Mouse (Mus musculus): ENCODE measurements around the gene Tmem87a. TPM values are rescaled to one million over a fixed set of nuclear protein-coding genes. Genes with fewer than 3 reads are reported as not detected.

Gene Tmem87a
- polyA plus RNA-seq (2015; fragmentation: Nextera tagmentation; extraction: Ambion mirVana), result 8.0 and 8.8 TPM in 2 replicates

- Histone ChIP-seq H3K27me3 (replicated peaks; ENCODE audit: control insufficient read depth, insufficient read depth, low read length) (no peaks in the 10 kb centered on the region), H3K36me3 (ENCODE audit: control insufficient read depth, insufficient read depth) (peaks cover 6% of the 10 kb centered on the region; the same call in 1 of the 2 replicates), H3K9ac (ENCODE audit: low read depth, low read length) (peak within 1 kb of the TSS; percentile 85), H3K4me2 (replicated peaks; ENCODE audit: low read depth) (peak within 1 kb of the TSS; percentile 90), H3K4me3 (ENCODE audit: low read depth, low read length) (peak within 1 kb of the TSS; percentile 95), H3K9me3 (ENCODE audit: control insufficient read depth) (no peaks in the 10 kb centered on the region), H3K27ac (ENCODE audit: low read depth, low read length) (peak within 1 kb of the TSS; percentile 97), H3K4me1 (replicated peaks; ENCODE audit: control insufficient read depth, insufficient read depth, low read length) (0 out of 2 replicates have a peak, but pooled peaks cover 4% of the 10 kb centered on the region)
- ATAC-seq, result peak; percentile 98
- whole genome bisulfite sequencing, result 0% methylated on average over 34 of the region's 34 CpGs
- no peak for TF ChIP-seq CTCF (IDR thresholded peaks at IDR 0.05; ENCODE audit: low read depth)
Measured at GRCm38 (mm10) chr2:120403986-120404822, at the start of gene Tmem87a. Tmem87a (minus strand) TSS chr2:120404113.

GRCm38 (mm10) chr2:120452600-120452999, 48.7 kb upstream of the Tmem87a start:
- Histone ChIP-seq H3K4me1 (replicated peaks; ENCODE audit: control insufficient read depth, insufficient read depth, low read length) (no peaks in the 10 kb centered on the region), H3K4me3 (ENCODE audit: low read depth, low read length) (no peak overlapping the region), H3K27me3 (replicated peaks; ENCODE audit: control insufficient read depth, insufficient read depth, low read length) (no peaks in the 10 kb centered on the region), H3K27ac (ENCODE audit: low read depth, low read length) (no peak overlapping the region), H3K9ac (ENCODE audit: low read depth, low read length) (no peak overlapping the region), H3K4me2 (replicated peaks; ENCODE audit: low read depth) (no peak overlapping the region), H3K9me3 (ENCODE audit: control insufficient read depth) (no peaks in the 10 kb centered on the region), H3K36me3 (ENCODE audit: control insufficient read depth, insufficient read depth) (0 out of 2 replicates have a peak, but pooled peaks cover 3% of the 10 kb centered on the region)
- ATAC-seq, result no peak
- WGBS, result 75% methylated on average over 4 of the region's 4 CpGs
- no peak for TF ChIP-seq CTCF (IDR thresholded peaks at IDR 0.05; ENCODE audit: low read depth)

DNA sequence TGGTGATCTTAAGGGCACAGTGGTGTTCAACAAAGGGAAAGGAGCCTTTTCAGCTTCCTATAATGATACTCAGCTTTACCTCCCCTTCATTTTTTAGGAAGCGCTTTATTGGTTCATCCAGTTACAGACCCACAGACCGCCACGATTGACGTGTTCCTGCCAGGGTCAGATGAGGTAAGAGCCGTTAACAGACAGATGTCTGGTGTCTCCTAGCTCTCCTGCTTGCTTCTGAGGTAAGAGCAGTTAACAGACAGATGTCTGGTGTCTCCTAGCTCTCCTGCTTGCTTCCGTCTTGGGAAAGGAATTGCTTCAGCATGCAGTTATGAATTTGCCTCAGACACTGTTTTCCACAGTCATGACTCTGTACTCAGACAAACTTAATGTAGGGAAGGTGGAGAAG, 46.8 kb upstream of the Tmem87a start:
- H3K36me3 ChIP-seq (ENCODE audit: control insufficient read depth, insufficient read depth), result no peaks in the 10 kb centered on the region
- 71% methylated on average over 6 of the region's 6 CpGs for WGBS
- TF ChIP-seq CTCF (IDR thresholded peaks at IDR 0.05; ENCODE audit: low read depth), result no peak

GRCm38 (mm10) chr2:120447306-120447705, 43.4 kb upstream of the Tmem87a start:
- no peaks in the 10 kb centered on the region for H3K9me3 ChIP-seq (ENCODE audit: control insufficient read depth)
- 98% methylated on average over 1 of the region's 1 CpGs for WGBS
- peak; percentile 30 for TF ChIP-seq CTCF (IDR thresholded peaks at IDR 0.05; ENCODE audit: low read depth)

More for the DNA sequence above, 46.8 kb upstream of the Tmem87a start:
- H3K27ac ChIP-seq (ENCODE audit: low read depth, low read length), result no peak overlapping the region
- no peaks in the 10 kb centered on the region for H3K27me3 ChIP-seq (replicated peaks; ENCODE audit: control insufficient read depth, insufficient read depth, low read length)
- no peak overlapping the region for H3K4me3 ChIP-seq (ENCODE audit: low read depth, low read length)
- H3K9me3 ChIP-seq (ENCODE audit: control insufficient read depth), result no peaks in the 10 kb centered on the region
- no peak overlapping the region for H3K4me2 ChIP-seq (replicated peaks; ENCODE audit: low read depth)
- no peaks in the 10 kb centered on the region for H3K4me1 ChIP-seq (replicated peaks; ENCODE audit: control insufficient read depth, insufficient read depth, low read length)
- no peak overlapping the region for H3K9ac ChIP-seq (ENCODE audit: low read depth, low read length)
- ATAC-seq, result no peak

DNA sequence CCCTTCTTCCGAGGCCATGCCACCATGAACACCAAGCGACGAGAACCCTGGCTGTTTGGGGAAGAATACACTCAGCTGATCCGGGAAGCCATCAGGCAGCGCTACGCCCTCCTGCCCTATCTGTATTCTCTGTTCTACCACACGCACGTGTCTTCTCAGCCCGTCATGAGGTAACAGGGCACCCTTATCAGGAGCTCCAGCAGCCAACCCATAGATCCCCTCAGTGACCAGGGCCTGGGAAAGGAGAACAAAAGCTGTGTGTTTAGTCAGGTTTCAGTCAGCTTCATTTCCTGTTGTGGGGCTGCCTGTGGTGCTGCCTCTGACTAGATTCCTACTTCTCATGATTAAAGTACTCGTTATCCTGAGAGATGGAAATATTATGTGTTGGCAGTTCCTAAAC, 42.5 kb upstream of the Tmem87a start:
- TF ChIP-seq CTCF (IDR thresholded peaks at IDR 0.05; ENCODE audit: low read depth), result no peak
- Histone ChIP-seq H3K4me1 (replicated peaks; ENCODE audit: control insufficient read depth, insufficient read depth, low read length) (no peaks in the 10 kb centered on the region), H3K36me3 (ENCODE audit: control insufficient read depth, insufficient read depth) (no peaks in the 10 kb centered on the region), H3K4me3 (ENCODE audit: low read depth, low read length) (no peak overlapping the region), H3K9ac (ENCODE audit: low read depth, low read length) (no peak overlapping the region), H3K27ac (ENCODE audit: low read depth, low read length) (no peak overlapping the region), H3K4me2 (replicated peaks; ENCODE audit: low read depth) (no peak overlapping the region), H3K27me3 (replicated peaks; ENCODE audit: control insufficient read depth, insufficient read depth, low read length) (no peaks in the 10 kb centered on the region), H3K9me3 (ENCODE audit: control insufficient read depth) (no peaks in the 10 kb centered on the region)
- no peak for ATAC-seq
- WGBS, result 71% methylated on average over 10 of the region's 10 CpGs

More at GRCm38 (mm10) chr2:120447306-120447705, 43.4 kb upstream of the Tmem87a start:
- Histone ChIP-seq H3K4me1 (replicated peaks; ENCODE audit: control insufficient read depth, insufficient read depth, low read length) (no peaks in the 10 kb centered on the region), H3K36me3 (ENCODE audit: control insufficient read depth, insufficient read depth) (no peaks in the 10 kb centered on the region), H3K9ac (ENCODE audit: low read depth, low read length) (no peak overlapping the region), H3K27ac (ENCODE audit: low read depth, low read length) (no peak overlapping the region), H3K4me2 (replicated peaks; ENCODE audit: low read depth) (no peak overlapping the region), H3K4me3 (ENCODE audit: low read depth, low read length) (no peak overlapping the region), H3K27me3 (replicated peaks; ENCODE audit: control insufficient read depth, insufficient read depth, low read length) (no peaks in the 10 kb centered on the region)
- no peak for ATAC-seq

DNA sequence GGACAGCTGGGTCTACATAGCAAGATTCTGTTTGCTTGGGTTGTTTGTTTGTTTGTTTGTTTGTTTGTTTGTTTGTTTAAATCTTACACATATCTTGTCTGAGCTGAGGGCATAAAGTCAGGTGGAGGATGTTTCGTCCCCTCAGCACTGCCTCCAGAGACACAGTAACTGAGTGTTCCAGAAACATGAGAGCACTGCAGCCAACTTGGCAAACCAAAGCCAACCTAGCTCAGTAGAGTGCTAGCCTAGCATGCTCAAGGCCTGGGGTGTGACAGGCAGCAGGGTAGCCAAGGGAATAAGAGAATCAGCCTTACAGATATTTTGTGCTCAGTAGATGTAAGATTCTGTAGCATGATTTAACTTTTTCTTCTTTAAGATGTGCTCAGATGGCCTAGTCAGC, 40.6 kb upstream of the Tmem87a start:
- Histone ChIP-seq H3K9me3 (ENCODE audit: control insufficient read depth) (no peaks in the 10 kb centered on the region), H3K4me3 (ENCODE audit: low read depth, low read length) (no peak overlapping the region), H3K4me2 (replicated peaks; ENCODE audit: low read depth) (no peak overlapping the region), H3K4me1 (replicated peaks; ENCODE audit: control insufficient read depth, insufficient read depth, low read length) (no peaks in the 10 kb centered on the region), H3K27me3 (replicated peaks; ENCODE audit: control insufficient read depth, insufficient read depth, low read length) (no peaks in the 10 kb centered on the region), H3K27ac (ENCODE audit: low read depth, low read length) (no peak overlapping the region), H3K9ac (ENCODE audit: low read depth, low read length) (no peak overlapping the region), H3K36me3 (ENCODE audit: control insufficient read depth, insufficient read depth) (no peaks in the 10 kb centered on the region)
- ATAC-seq, result no peak
- TF ChIP-seq CTCF (IDR thresholded peaks at IDR 0.05; ENCODE audit: low read depth), result no peak
- WGBS, result 94% methylated on average over 1 of the region's 1 CpGs
